Mouse (Mus musculus): ENCODE data around the gene Lmntd1. TPM values are rescaled to one million over a fixed set of nuclear protein-coding genes. Genes with fewer than 3 reads are reported as not detected.

Gene Lmntd1
- polyA plus RNA-seq, 1 experiment, result 1.2 TPM

- Histone ChIP-seq H3K4me1 (ENCODE audit: control insufficient read depth, insufficient read depth, low read length) (peaks cover 2% of the 10 kb centered on the region; the same call in 1 of the 2 replicates), H3K27ac (ENCODE audit: insufficient read depth, low read length) (no peak overlapping the region), H3K4me3 (ENCODE audit: insufficient read depth, low read length) (no peak overlapping the region)
- no peak for TF ChIP-seq CTCF (IDR thresholded peaks at IDR 0.05; ENCODE audit: borderline replicate concordance, insufficient read depth, low read length)
- no peak for TF ChIP-seq POLR2A (IDR thresholded peaks at IDR 0.05; ENCODE audit: low read depth, low read length)
Observed at GRCm38 (mm10) chr6:145511265-145511664, 102.9 kb downstream of the Lmntd1 start.

DNA sequence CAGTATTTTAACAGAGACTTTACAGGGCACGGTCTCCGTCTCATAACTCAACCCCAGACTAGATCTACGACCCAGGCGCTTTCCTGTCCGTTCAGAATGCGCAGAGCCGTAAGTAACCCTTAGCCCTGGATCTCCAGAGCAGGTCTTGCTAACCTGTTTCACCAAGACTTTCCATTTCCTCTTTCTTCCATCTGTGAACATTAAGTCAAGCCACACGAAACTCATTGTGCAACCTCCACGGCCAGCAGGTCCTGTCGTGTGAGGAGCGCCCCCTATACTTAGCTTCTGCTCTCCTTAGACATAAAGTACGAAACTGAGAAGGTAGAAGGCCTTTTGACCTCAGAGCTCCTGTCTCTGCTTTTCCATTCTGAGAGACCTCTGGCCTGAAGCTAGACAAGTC is 105.3 kb downstream of the Lmntd1 start:
- TF ChIP-seq POLR2A (IDR thresholded peaks at IDR 0.05; ENCODE audit: low read depth, low read length) (no peak), CTCF (IDR thresholded peaks at IDR 0.05; ENCODE audit: borderline replicate concordance, insufficient read depth, low read length) (no peak)
- Histone ChIP-seq H3K4me3 (ENCODE audit: insufficient read depth, low read length) (no peak overlapping the region), H3K27ac (ENCODE audit: insufficient read depth, low read length) (no peak overlapping the region), H3K4me1 (ENCODE audit: control insufficient read depth, insufficient read depth, low read length) (no peaks in the 10 kb centered on the region)

- no peak overlapping the region for H3K27ac ChIP-seq (ENCODE audit: insufficient read depth, low read length)
- no peak overlapping the region for H3K4me3 ChIP-seq (ENCODE audit: insufficient read depth, low read length)
- TF ChIP-seq CTCF (IDR thresholded peaks at IDR 0.05; ENCODE audit: borderline replicate concordance, insufficient read depth, low read length), result no peak
- no peak for TF ChIP-seq POLR2A (IDR thresholded peaks at IDR 0.05; ENCODE audit: low read depth, low read length)
- H3K4me1 ChIP-seq (ENCODE audit: control insufficient read depth, insufficient read depth, low read length), result no peaks in the 10 kb centered on the region
Observed at GRCm38 (mm10) chr6:145501751-145502150, 112.4 kb downstream of the Lmntd1 start.

GRCm38 (mm10) chr6:145499574-145500546 is 114.3 kb downstream of the Lmntd1 start:
- H3K4me1 ChIP-seq (ENCODE audit: control insufficient read depth, insufficient read depth, low read length), result 0 out of 2 replicates have a peak, but pooled peaks cover 4% of the 10 kb centered on the region
- no peak overlapping the region for H3K27ac ChIP-seq (ENCODE audit: insufficient read depth, low read length)
- H3K4me3 ChIP-seq (ENCODE audit: insufficient read depth, low read length), result no peak overlapping the region
- TF ChIP-seq POLR2A (IDR thresholded peaks at IDR 0.05; ENCODE audit: low read depth, low read length), result no peak
- TF ChIP-seq CTCF (IDR thresholded peaks at IDR 0.05; ENCODE audit: borderline replicate concordance, insufficient read depth, low read length), result no peak

- Histone ChIP-seq H3K4me3 (ENCODE audit: insufficient read depth, low read length) (no peak overlapping the region), H3K4me1 (ENCODE audit: control insufficient read depth, insufficient read depth, low read length) (0 out of 2 replicates have a peak, but pooled peaks cover 4% of the 10 kb centered on the region), H3K27ac (ENCODE audit: insufficient read depth, low read length) (no peak overlapping the region)
- TF ChIP-seq CTCF (IDR thresholded peaks at IDR 0.05; ENCODE audit: borderline replicate concordance, insufficient read depth, low read length), result no peak
- no peak for TF ChIP-seq POLR2A (IDR thresholded peaks at IDR 0.05; ENCODE audit: low read depth, low read length)
Observed at GRCm38 (mm10) chr6:145495731-145496130, 118.4 kb downstream of the Lmntd1 start.

- H3K4me3 ChIP-seq (ENCODE audit: insufficient read depth, low read length), result no peak overlapping the region
- H3K4me1 ChIP-seq (ENCODE audit: control insufficient read depth, insufficient read depth, low read length), result no peaks in the 10 kb centered on the region
- TF ChIP-seq POLR2A (IDR thresholded peaks at IDR 0.05; ENCODE audit: low read depth, low read length) (no peak), CTCF (IDR thresholded peaks at IDR 0.05; ENCODE audit: borderline replicate concordance, insufficient read depth, low read length) (no peak)
- H3K27ac ChIP-seq (ENCODE audit: insufficient read depth, low read length), result no peak overlapping the region
Observed at GRCm38 (mm10) chr6:145488251-145488650, 125.9 kb downstream of the Lmntd1 start.

GRCm38 (mm10) chr6:145485986-145486605 is 128.0 kb downstream of the Lmntd1 start:
- Histone ChIP-seq H3K27ac (ENCODE audit: insufficient read depth, low read length) (no peak overlapping the region), H3K4me3 (ENCODE audit: insufficient read depth, low read length) (no peak overlapping the region), H3K4me1 (ENCODE audit: control insufficient read depth, insufficient read depth, low read length) (no peaks in the 10 kb centered on the region)
- TF ChIP-seq CTCF (IDR thresholded peaks at IDR 0.05; ENCODE audit: borderline replicate concordance, insufficient read depth, low read length), result no peak
- TF ChIP-seq POLR2A (IDR thresholded peaks at IDR 0.05; ENCODE audit: low read depth, low read length), result no peak

GRCm38 (mm10) chr6:145483318-145483674 is 130.8 kb downstream of the Lmntd1 start:
- Histone ChIP-seq H3K27ac (ENCODE audit: insufficient read depth, low read length) (no peak overlapping the region), H3K4me1 (ENCODE audit: control insufficient read depth, insufficient read depth, low read length) (no peaks in the 10 kb centered on the region), H3K4me3 (ENCODE audit: insufficient read depth, low read length) (no peak overlapping the region)
- no peak for TF ChIP-seq CTCF (IDR thresholded peaks at IDR 0.05; ENCODE audit: borderline replicate concordance, insufficient read depth, low read length)
- no peak for TF ChIP-seq POLR2A (IDR thresholded peaks at IDR 0.05; ENCODE audit: low read depth, low read length)

DNA sequence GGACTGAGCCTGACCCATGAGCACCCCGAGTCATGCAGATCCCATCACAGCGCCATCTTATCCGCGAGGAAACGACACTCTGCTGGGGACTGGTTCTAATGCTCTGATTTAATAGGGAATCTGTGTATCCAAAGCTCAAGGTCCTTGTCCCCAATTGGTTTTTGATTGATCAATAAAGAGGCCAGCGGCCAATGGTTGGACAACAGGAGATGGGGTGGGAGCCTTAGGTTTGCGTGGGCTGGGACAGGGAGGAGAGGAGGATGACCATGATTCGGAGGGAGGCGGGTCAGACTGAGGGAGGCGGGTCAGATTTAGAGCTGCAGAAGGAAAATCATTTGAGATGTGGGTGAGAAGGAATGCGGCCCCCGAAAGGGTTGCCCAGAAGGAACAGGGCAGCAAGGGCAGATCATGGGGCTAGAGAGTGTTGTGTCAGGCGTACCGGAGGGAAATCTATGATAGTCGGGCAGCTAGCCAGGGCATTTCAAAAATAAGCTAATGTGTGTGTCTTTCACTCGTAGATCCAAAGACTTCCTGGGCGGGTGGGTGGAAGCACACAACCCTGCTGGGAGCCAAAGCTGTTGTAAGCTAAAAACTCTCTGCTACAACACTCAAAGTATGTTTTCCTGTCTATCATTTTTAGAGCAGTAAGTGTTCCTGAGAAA is 131.3 kb downstream of the Lmntd1 start:
- no peaks in the 10 kb centered on the region for H3K4me1 ChIP-seq (ENCODE audit: control insufficient read depth, insufficient read depth, low read length)

More for the DNA sequence above, 131.3 kb downstream of the Lmntd1 start:
- H3K4me3 ChIP-seq (ENCODE audit: insufficient read depth, low read length), result no peak overlapping the region
- no peak overlapping the region for H3K27ac ChIP-seq (ENCODE audit: insufficient read depth, low read length)
- no peak for TF ChIP-seq POLR2A (IDR thresholded peaks at IDR 0.05; ENCODE audit: low read depth, low read length)
- TF ChIP-seq CTCF (IDR thresholded peaks at IDR 0.05; ENCODE audit: borderline replicate concordance, insufficient read depth, low read length), result no peak

All from embryonic fibroblast, embryonic 13.5 days (primary cell).